9 mouse cellular contexts compared by ENCODE assay signal in the genomic region with DNA sequence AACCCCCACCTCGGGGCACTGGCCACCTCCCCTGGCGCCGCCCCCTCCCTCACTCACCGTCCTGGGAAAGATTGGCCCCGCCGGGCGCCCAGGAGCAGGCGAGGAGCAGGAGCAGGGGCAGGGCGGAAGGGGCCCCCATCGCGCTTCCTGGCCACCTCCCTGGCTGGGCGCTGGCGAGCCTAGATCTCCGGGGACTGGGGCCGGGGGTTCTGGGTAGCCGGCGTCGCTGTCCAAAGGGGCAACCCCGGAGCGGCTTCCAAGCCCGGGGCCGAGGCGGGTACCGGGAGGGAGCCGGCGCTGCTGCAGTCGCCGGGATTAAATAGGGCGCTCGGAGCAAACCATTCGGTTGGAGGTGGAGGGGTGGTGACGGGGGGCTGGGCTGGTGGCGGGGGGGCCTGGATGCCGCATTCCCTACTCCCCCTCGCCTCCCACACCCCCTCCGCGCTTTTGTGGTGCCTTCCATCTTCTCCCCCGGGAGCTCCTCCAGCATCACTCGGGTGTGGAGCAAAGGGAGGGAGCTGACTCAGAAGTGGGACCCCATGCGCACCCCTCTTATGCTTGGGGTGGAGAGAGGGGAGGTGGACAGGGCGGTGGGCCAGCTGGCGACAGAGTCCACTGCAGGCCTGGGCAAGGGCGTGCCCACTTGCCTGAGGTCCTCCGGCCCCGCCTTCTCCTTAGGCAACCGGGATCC. TPM values are rescaled to one million over a fixed set of nuclear protein-coding genes. Genes with fewer than 3 reads are reported as not detected.
DNase-seq lines count a peak whose midpoint lies in the region; ATAC-seq lines count a peak whose summit lies in the region.
"Had no signal": no experiment of that assay in that cellular context is flagged by ENCODE, and none has a peak within 500 bp of the region (broad histone marks: within the 10 kb centered on the region; RNA-seq: fewer than 3 reads in every experiment).

Gene Cadm3, minus strand, starts transcription at position 340 of the 691 bp plus-strand sequence.

- H3K4me1 ChIP-seq in intestine, embryonic 15.5 days (replicated peaks), result peaks cover 14% of the 10 kb centered on the region
- H3K4me1 ChIP-seq in liver, embryonic 13.5 days (replicated peaks), result peaks cover 25% of the 10 kb centered on the region

- no peak within 1 kb of the TSS for H3K27ac ChIP-seq in intestine, embryonic 15.5 days
- no peak within 1 kb of the TSS for H3K27ac ChIP-seq in liver, embryonic 13.5 days

- peak within 1 kb of the TSS; percentile 55 for H3K4me3 ChIP-seq in intestine, embryonic 15.5 days (replicated peaks)
- peak within 1 kb of the TSS; percentile 34 for H3K4me3 ChIP-seq in liver, embryonic 13.5 days (replicated peaks)

- peak; percentile 74 for ATAC-seq in intestine, embryonic 15.5 days
- ATAC-seq in liver, embryonic 13.5 days (ENCODE audit: low read depth), result no peak
- no peak for ATAC-seq in inflammation-experienced regulatory T-cells, adult 6 months

- peaks cover 32% of the 10 kb centered on the region for H3K27me3 ChIP-seq in intestine, embryonic 15.5 days (replicated peaks)
- peaks cover 70% of the 10 kb centered on the region for H3K27me3 ChIP-seq in liver, embryonic 13.5 days

- DNase-seq in layer of hippocampus, adult 11-12 months (ENCODE audit: low spot score), result peak; percentile 73
- DNase-seq in layer of hippocampus, adult 9-10 months (ENCODE audit: low spot score), result no peak
- peak; percentile 89 to 90 for DNase-seq in cerebellum, postnatal 36 days
- DNase-seq in frontal cortex, postnatal 36 days (ENCODE audit: low spot score in 2 of 2), result peak; percentile 68 to 75
- DNase-seq in liver, embryonic 13.5 days, result no peak
- peak; percentile 91 to 93 for DNase-seq in right cerebral cortex, postnatal 10 days (ENCODE audit: low spot score in 2 of 2)

- H3K9me3 ChIP-seq in intestine, embryonic 15.5 days, result no peaks in the 10 kb centered on the region
- no peaks in the 10 kb centered on the region for H3K9me3 ChIP-seq in liver, embryonic 13.5 days (replicated peaks)

- H3K36me3 ChIP-seq in intestine, embryonic 15.5 days, result no peaks in the 10 kb centered on the region
- H3K36me3 ChIP-seq in liver, embryonic 13.5 days, result no peaks in the 10 kb centered on the region
- H3K36me3 ChIP-seq: G1E had no signal

- H3K4me2 ChIP-seq in intestine, embryonic 15.5 days (replicated peaks), result peak within 1 kb of the TSS; percentile 89
- peak within 1 kb of the TSS; percentile 53 for H3K4me2 ChIP-seq in liver, embryonic 13.5 days

- WGBS in intestine, embryonic 15.5 days, result 2% methylated on average over 41 of the region's 46 CpGs
- 4% methylated on average over 44 of the region's 46 CpGs for WGBS in liver, embryonic 13.5 days (ENCODE audit: insufficient replicate concordance)

- H3K9ac ChIP-seq in intestine, embryonic 15.5 days, result peak within 1 kb of the TSS; percentile 49
- no peak within 1 kb of the TSS for H3K9ac ChIP-seq in liver, embryonic 13.5 days

RNA-seq across cellular contexts. Expression of gene Cadm3, which starts in this region (rescaled TPM):
- polyA plus RNA-seq in intestine, embryonic 15.5 days (2015; fragmentation: Nextera tagmentation; extraction: Ambion mirVana), result 2.2 and 2.4 TPM in 2 replicates
- polyA plus RNA-seq in liver, embryonic 13.5 days (2015; fragmentation: Nextera tagmentation; extraction: Ambion mirVana), result 1.1 and 1.5 TPM in 2 replicates
- polyA plus RNA-seq in inflammation-experienced regulatory T-cells, adult 6 months (2017; shearing (Covaris generic)), result under 1 TPM in 1 of 3 experiments, not detected in 2; 0.11 TPM
- polyA plus RNA-seq: G1E had no signal

Comparison
In these comparisons a context has a peak if more than half of its experiments do, and no peak if none do; other contexts are left out.
1. DNase-seq: peak in layer of hippocampus, adult 11-12 months (single experiment), cerebellum, postnatal 36 days (2 of 2), frontal cortex, postnatal 36 days (2 of 2) and right cerebral cortex, postnatal 10 days (2 of 2); none in layer of hippocampus, adult 9-10 months (single experiment) and liver, embryonic 13.5 days (single experiment).